Mouse (Mus musculus) c-Kit-positive CD71-negative TER-119-negative erythroid progenitor cells, embryonic 14.5 days (primary cell): ENCODE results near the gene Zxdc.
A peak's percentile ranks its signal among the peaks of the same experiment; 100 is the strongest.

ENCODE experiments used
- DNase-seq: peaks from one replicate; pipeline ENCODE4 v3.0.0-alpha.2; 2013; ENCODE audit warnings: low read depth

Gene Zxdc

GRCm38 (mm10) chr6:90377708-90378107 lies 8.4 kb downstream of the Zxdc start:
- DNase-seq = no peak

GRCm38 (mm10) chr6:90381465-90381864 lies 12.2 kb downstream of the Zxdc start:
- no peak for DNase-seq

GRCm38 (mm10) chr6:90390629-90391028 lies 21.3 kb downstream of the Zxdc start:
- no peak for DNase-seq

GRCm38 (mm10) chr6:90393948-90394347 lies 24.7 kb downstream of the Zxdc start:
- no peak for DNase-seq

- DNase-seq = no peak
Observed at GRCm38 (mm10) chr6:90395751-90396150, 26.5 kb downstream of the Zxdc start.

- no peak for DNase-seq
Observed at GRCm38 (mm10) chr6:90397291-90397690, 28.0 kb downstream of the Zxdc start.

GRCm38 (mm10) chr6:90408632-90409031 lies 39.3 kb downstream of the Zxdc start:
- DNase-seq = no peak

- DNase-seq = no peak
Observed at GRCm38 (mm10) chr6:90410972-90411371, 41.7 kb downstream of the Zxdc start.

- no peak for DNase-seq
Observed at GRCm38 (mm10) chr6:90411926-90412325, 42.6 kb downstream of the Zxdc start.

- DNase-seq = peak; percentile 76
Observed at GRCm38 (mm10) chr6:90422565-90422964, 53.3 kb downstream of the Zxdc start.

- DNase-seq = no peak
Observed at GRCm38 (mm10) chr6:90425361-90425760, 56.1 kb downstream of the Zxdc start.

- no peak for DNase-seq
Observed at GRCm38 (mm10) chr6:90426003-90426402, 56.7 kb downstream of the Zxdc start.

- peak; percentile 46 for DNase-seq
Observed at GRCm38 (mm10) chr6:90428380-90428974, 59.2 kb downstream of the Zxdc start, which contains the start of gene Cfap100. Gene Cfap100, minus strand, starts transcription at chr6:90428797.

GRCm38 (mm10) chr6:90429911-90430310 lies 60.6 kb downstream of the Zxdc start:
- DNase-seq = no peak

- no peak for DNase-seq
Observed at GRCm38 (mm10) chr6:90431487-90431886, 62.2 kb downstream of the Zxdc start.

- no peak for DNase-seq
Observed at GRCm38 (mm10) chr6:90434687-90435086, 65.4 kb downstream of the Zxdc start.

GRCm38 (mm10) chr6:90435195-90435618 lies 65.9 kb downstream of the Zxdc start:
- DNase-seq = peak; percentile 25

GRCm38 (mm10) chr6:90436192-90436907 lies 67.1 kb downstream of the Zxdc start:
- no peak for DNase-seq

GRCm38 (mm10) chr6:90437041-90437440 lies 67.7 kb downstream of the Zxdc start:
- no peak for DNase-seq

- no peak for DNase-seq
Observed at GRCm38 (mm10) chr6:90446883-90447282, 77.6 kb downstream of the Zxdc start.

- DNase-seq = no peak
Observed at GRCm38 (mm10) chr6:90450179-90450578, 80.9 kb downstream of the Zxdc start.

GRCm38 (mm10) chr6:90450697-90451096 lies 81.4 kb downstream of the Zxdc start:
- DNase-seq = no peak

- DNase-seq = no peak
Observed at GRCm38 (mm10) chr6:90451512-90451911, 82.2 kb downstream of the Zxdc start.

GRCm38 (mm10) chr6:90452603-90453002 lies 83.3 kb downstream of the Zxdc start:
- DNase-seq = no peak
